Mouse (Mus musculus): ENCODE measurements around the gene Mlst8. TPM values are rescaled to one million over a fixed set of nuclear protein-coding genes. Genes with fewer than 3 reads are reported as not detected.
A peak's percentile ranks its signal among the peaks of the same experiment; 100 is the strongest.

Gene Mlst8
- polyA plus RNA-seq, 1 experiment from 2014 or later, result 19.4 TPM

DNA sequence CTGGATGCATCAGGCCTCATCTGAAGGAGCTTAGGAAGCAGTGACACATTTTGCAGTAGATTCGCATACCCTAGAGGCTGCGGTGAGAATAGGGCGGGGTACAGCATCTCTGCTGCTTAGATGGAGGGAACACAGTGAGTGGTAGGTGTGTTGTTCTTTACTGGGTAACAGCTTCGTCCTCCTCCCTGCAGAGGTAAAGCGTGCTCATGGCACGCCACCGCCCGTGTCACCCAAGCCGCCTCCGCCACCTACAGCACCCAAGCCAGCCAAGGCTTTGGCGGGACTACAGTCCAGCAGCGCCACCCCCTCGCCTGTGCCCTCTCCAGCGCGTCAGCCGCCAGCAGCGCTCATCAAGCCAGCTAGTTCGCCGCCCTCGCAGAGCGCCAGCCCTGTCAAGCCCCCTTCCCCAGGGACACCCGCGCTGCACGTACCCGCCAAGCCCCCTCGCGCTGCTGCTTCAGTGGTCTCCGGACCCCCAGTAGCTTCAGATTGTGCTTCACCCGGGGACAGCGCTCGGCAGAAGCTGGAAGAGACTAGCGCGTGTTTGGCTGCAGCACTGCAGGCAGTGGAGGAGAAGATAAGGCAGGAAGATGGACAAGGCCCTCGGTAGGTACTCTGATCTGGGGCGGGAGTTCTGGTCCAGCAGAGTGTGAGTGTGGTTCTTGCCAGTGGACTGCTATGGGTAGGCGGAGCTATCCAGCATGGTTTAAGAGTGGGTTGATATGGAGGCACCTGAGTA, 27.6 kb upstream of the Mlst8 start:
- ATAC-seq, result peak; percentile 20; the same call in 1 of the 2 replicates
- peaks cover 44% of the 10 kb centered on the region for H3K36me3 ChIP-seq
- WGBS (ENCODE audit: insufficient replicate concordance), result 42% methylated on average over 36 of the region's 36 CpGs
- H3K27me3 ChIP-seq (replicated peaks), result peaks cover 18% of the 10 kb centered on the region; the same call in 1 of the 2 replicates
- no peak overlapping the region for H3K9ac ChIP-seq
- H3K4me2 ChIP-seq, result peak overlapping the region; percentile 45
- peaks cover 15% of the 10 kb centered on the region for H3K4me1 ChIP-seq
- H3K9me3 ChIP-seq (replicated peaks), result no peaks in the 10 kb centered on the region
- H3K4me3 ChIP-seq, result peak overlapping the region; percentile 6; the same call in 1 of the 2 replicates
- no peak overlapping the region for H3K27ac ChIP-seq

GRCm38 (mm10) chr17:24505286-24505955, 26.5 kb upstream of the Mlst8 start:
- Histone ChIP-seq H3K4me3 (no peak overlapping the region), H3K4me1 (peaks cover 15% of the 10 kb centered on the region), H3K36me3 (peaks cover 33% of the 10 kb centered on the region), H3K4me2 (no peak overlapping the region), H3K9ac (no peak overlapping the region), H3K9me3 (replicated peaks) (no peaks in the 10 kb centered on the region), H3K27me3 (replicated peaks) (peaks cover 20% of the 10 kb centered on the region; the same call in 1 of the 2 replicates), H3K27ac (no peak overlapping the region)
- 84% methylated on average over 30 of the region's 30 CpGs for WGBS (ENCODE audit: insufficient replicate concordance)
- no peak for ATAC-seq

- Histone ChIP-seq H3K4me1 (peaks cover 15% of the 10 kb centered on the region), H3K27me3 (replicated peaks) (peaks cover 20% of the 10 kb centered on the region; the same call in 1 of the 2 replicates), H3K9ac (no peak overlapping the region), H3K4me3 (no peak overlapping the region), H3K27ac (no peak overlapping the region), H3K9me3 (replicated peaks) (no peaks in the 10 kb centered on the region), H3K4me2 (no peak overlapping the region), H3K36me3 (peaks cover 20% of the 10 kb centered on the region)
- ATAC-seq, result no peak
- 88% methylated on average over 10 of the region's 10 CpGs for WGBS (ENCODE audit: insufficient replicate concordance)
Measured at GRCm38 (mm10) chr17:24504085-24504484, 25.2 kb upstream of the Mlst8 start.

GRCm38 (mm10) chr17:24502208-24502607, 23.3 kb upstream of the Mlst8 start:
- Histone ChIP-seq H3K9ac (no peak overlapping the region), H3K36me3 (0 out of 2 replicates have a peak, but pooled peaks cover 1% of the 10 kb centered on the region), H3K27me3 (replicated peaks) (peaks cover 22% of the 10 kb centered on the region; the same call in 1 of the 2 replicates), H3K4me3 (no peak overlapping the region), H3K27ac (no peak overlapping the region), H3K4me1 (peaks cover 8% of the 10 kb centered on the region), H3K9me3 (replicated peaks) (no peaks in the 10 kb centered on the region), H3K4me2 (no peak overlapping the region)
- 35% methylated on average over 11 of the region's 11 CpGs for WGBS (ENCODE audit: insufficient replicate concordance)
- no peak for ATAC-seq

GRCm38 (mm10) chr17:24496026-24496425, 17.1 kb upstream of the Mlst8 start:
- no peak for ATAC-seq
- H3K4me2 ChIP-seq, result no peak overlapping the region
- H3K27ac ChIP-seq, result no peak overlapping the region
- H3K4me1 ChIP-seq, result no peaks in the 10 kb centered on the region
- peaks cover 28% of the 10 kb centered on the region for H3K27me3 ChIP-seq (replicated peaks)
- H3K9ac ChIP-seq, result no peak overlapping the region
- WGBS (ENCODE audit: insufficient replicate concordance), result 64% methylated on average over 1 of the region's 1 CpGs
- H3K4me3 ChIP-seq, result no peak overlapping the region
- H3K9me3 ChIP-seq (replicated peaks), result no peaks in the 10 kb centered on the region
- no peaks in the 10 kb centered on the region for H3K36me3 ChIP-seq

DNA sequence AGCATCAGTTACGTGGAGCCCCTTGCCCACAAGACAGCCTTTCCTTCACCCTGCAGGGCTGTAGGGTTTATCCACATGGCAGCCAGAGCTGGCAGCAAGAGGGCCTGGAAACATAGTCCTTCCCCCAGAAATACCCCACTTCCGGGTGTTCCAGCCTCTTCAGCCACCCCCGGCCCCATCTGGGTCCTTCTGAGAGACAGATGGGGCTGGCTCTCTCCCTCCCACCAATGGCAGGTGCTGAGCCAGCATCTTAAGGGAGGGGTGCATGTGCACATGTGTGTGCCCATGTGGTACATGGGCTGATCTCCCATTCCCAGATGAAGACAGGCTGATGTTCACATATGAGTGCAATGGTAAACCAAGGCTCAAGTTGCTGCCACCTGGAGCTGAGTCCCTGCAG, 16.6 kb upstream of the Mlst8 start:
- Histone ChIP-seq H3K36me3 (no peaks in the 10 kb centered on the region), H3K4me3 (no peak overlapping the region), H3K4me1 (no peaks in the 10 kb centered on the region), H3K9ac (no peak overlapping the region), H3K27me3 (replicated peaks) (peaks cover 33% of the 10 kb centered on the region), H3K9me3 (replicated peaks) (no peaks in the 10 kb centered on the region), H3K4me2 (no peak overlapping the region), H3K27ac (no peak overlapping the region)
- WGBS (ENCODE audit: insufficient replicate concordance), result 68% methylated on average over 3 of the region's 3 CpGs
- no peak for ATAC-seq

DNA sequence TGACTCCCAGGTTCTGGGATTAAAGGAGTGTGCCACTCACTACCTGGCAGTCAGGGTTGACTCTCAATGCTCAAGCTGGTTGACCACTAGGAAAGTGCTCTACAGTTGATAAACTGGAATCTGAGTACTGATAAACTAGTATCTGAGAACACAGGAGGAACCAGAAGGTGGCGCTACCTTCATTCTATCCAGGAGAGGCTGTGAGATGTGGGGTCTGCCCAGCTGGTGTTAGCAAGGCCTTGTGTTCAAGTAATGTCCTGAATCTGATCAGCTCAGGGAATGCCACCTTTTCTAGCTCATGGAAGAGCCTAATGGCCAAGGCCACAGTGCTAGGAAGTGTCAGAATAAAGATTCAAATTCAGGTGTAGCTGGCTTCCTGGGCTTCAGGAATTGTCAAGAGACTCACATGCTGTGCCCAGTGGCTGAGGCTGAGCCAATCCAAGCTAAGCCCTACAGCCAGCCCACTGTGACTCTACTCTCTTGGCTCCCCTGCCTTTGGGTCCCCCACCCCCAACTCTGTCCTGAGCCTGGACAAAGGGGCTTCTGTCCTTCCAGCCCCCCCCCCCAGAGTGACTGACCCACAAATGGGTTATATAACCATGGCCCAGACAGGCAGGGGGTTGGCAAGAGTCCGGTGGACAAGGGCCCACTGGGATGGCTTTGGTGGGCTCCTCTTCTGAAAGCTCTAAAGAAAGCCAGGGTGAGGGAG, 15.9 kb upstream of the Mlst8 start:
- Histone ChIP-seq H3K9me3 (replicated peaks) (no peaks in the 10 kb centered on the region), H3K27ac (no peak overlapping the region), H3K36me3 (no peaks in the 10 kb centered on the region), H3K9ac (no peak overlapping the region), H3K4me1 (no peaks in the 10 kb centered on the region), H3K27me3 (replicated peaks) (peaks cover 40% of the 10 kb centered on the region), H3K4me3 (no peak overlapping the region), H3K4me2 (no peak overlapping the region)
- WGBS (ENCODE audit: insufficient replicate concordance), result 42% methylated on average over 2 of the region's 2 CpGs
- no peak for ATAC-seq

- no peaks in the 10 kb centered on the region for H3K9me3 ChIP-seq (replicated peaks)
Measured at GRCm38 (mm10) chr17:24490399-24490798, 11.5 kb upstream of the Mlst8 start.

GRCm38 (mm10) chr17:24489265-24490030, 10.6 kb upstream of the Mlst8 start:
- 0 out of 2 replicates have a peak, but pooled peaks have one; percentile 47 for ATAC-seq

More at GRCm38 (mm10) chr17:24490399-24490798, 11.5 kb upstream of the Mlst8 start:
- Histone ChIP-seq H3K4me3 (no peak overlapping the region), H3K9ac (no peak overlapping the region), H3K27me3 (replicated peaks) (peaks cover 74% of the 10 kb centered on the region), H3K4me1 (peaks cover 14% of the 10 kb centered on the region), H3K27ac (no peak overlapping the region), H3K4me2 (no peak overlapping the region), H3K36me3 (no peaks in the 10 kb centered on the region)
- no peak for ATAC-seq
- WGBS (ENCODE audit: insufficient replicate concordance), result 69% methylated on average over 4 of the region's 4 CpGs

DNA sequence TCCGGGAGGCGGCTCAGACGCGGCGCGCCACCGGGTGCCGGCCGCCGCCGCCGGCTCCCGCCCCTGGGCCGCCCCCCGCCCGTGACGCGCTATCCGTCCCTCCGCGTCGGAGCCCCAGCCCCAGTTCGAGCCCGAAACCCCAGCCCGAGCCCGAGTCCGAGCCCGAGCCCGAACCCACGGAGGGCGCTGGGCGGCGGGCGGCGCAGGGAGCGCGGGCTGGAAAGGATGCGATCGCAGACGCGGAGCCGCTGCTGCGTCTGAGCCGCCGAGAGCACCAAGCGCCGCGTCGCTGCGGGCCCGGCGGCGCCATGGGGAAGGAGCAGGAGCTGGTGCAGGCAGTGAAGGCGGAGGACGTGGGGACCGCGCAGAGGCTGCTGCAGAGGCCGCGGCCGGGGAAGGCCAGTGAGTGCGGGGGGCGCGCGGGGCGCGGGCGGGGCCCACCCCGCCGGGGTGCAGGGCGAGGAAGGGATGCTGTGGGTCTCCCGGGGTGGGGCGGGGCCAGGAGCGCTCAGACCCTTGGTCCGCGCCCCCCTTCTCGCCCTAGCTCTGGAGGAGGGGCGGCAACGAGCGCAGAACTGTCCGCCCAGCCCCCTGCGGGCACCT, 9.9 kb upstream of the Mlst8 start:
- H3K4me2 ChIP-seq, result peak overlapping the region; percentile 79
- no peak overlapping the region for H3K27ac ChIP-seq
- under 1% methylated on average over 72 of the region's 81 CpGs for WGBS (ENCODE audit: insufficient replicate concordance)
- peaks cover 14% of the 10 kb centered on the region for H3K4me1 ChIP-seq
- H3K4me3 ChIP-seq, result peak overlapping the region; percentile 58
- peak; percentile 19; the same call in 1 of the 2 replicates for ATAC-seq
- no peaks in the 10 kb centered on the region for H3K9me3 ChIP-seq (replicated peaks)
- peaks cover 84% of the 10 kb centered on the region for H3K27me3 ChIP-seq (replicated peaks)
- peak overlapping the region; percentile 41 for H3K9ac ChIP-seq
- H3K36me3 ChIP-seq, result no peaks in the 10 kb centered on the region

More at GRCm38 (mm10) chr17:24489265-24490030, 10.6 kb upstream of the Mlst8 start:
- Histone ChIP-seq H3K9ac (peak overlapping the region; percentile 41), H3K27ac (no peak overlapping the region), H3K4me2 (peak overlapping the region; percentile 79), H3K36me3 (no peaks in the 10 kb centered on the region), H3K9me3 (replicated peaks) (no peaks in the 10 kb centered on the region), H3K4me1 (peaks cover 14% of the 10 kb centered on the region), H3K27me3 (replicated peaks) (peaks cover 83% of the 10 kb centered on the region), H3K4me3 (peak overlapping the region; percentile 58)
- 22% methylated on average over 19 of the region's 19 CpGs for WGBS (ENCODE audit: insufficient replicate concordance)

GRCm38 (mm10) chr17:24488186-24488661, 9.3 kb upstream of the Mlst8 start, which contains the start of gene Caskin1:
Gene Caskin1 (plus strand): TSS chr17:24488601.
- H3K4me1 ChIP-seq, result peaks cover 14% of the 10 kb centered on the region
- H3K9me3 ChIP-seq (replicated peaks), result no peaks in the 10 kb centered on the region
- ATAC-seq, result no peak
- H3K27me3 ChIP-seq (replicated peaks), result peaks cover 90% of the 10 kb centered on the region
- H3K27ac ChIP-seq, result no peak within 1 kb of the TSS
- 1% methylated on average over 45 of the region's 45 CpGs for WGBS (ENCODE audit: insufficient replicate concordance)
- H3K36me3 ChIP-seq, result no peaks in the 10 kb centered on the region
- peak within 1 kb of the TSS; percentile 79 for H3K4me2 ChIP-seq
- H3K9ac ChIP-seq, result peak within 1 kb of the TSS; percentile 41
- peak within 1 kb of the TSS; percentile 58 for H3K4me3 ChIP-seq
